Mouse (Mus musculus): ENCODE measurements around the gene Olfr488.
"Not testable (repeated sequence)": the region's sequence is repeated elsewhere in the genome, so short reads cannot be mapped to it uniquely, and the experiment has no call there.

Olfr488 gene

DNA sequence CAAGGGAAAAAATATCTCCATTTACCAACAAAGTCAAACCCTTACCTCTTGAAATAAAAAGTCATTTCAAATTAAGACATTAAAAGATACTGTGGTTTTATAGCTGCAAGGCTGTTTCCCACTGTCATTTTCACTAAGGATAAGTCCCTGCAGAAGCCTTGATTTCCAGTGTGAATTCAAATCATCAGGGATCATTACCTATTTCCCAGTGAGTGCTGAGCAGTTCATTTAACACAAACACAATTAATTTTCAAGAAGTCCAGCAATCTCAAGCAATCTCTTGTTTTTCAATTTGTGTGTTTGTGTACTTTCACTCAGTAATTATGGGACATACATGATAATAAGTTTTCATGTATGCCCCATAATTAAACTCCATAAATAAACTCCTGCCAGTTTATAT is at the start of gene Olfr488:
TSS of gene Olfr488 (minus strand) at position 101 of the 400 bp plus-strand sequence.
- in situ Hi-C loops (cut with MseI, MboI), result no loop called here

- in situ Hi-C loops (cut with MseI, MboI), result no loop called here
Observed at GRCm38 (mm10) chr7:108288834-108289233, 30.7 kb upstream of the Olfr488 start, which contains the start of gene Olfr490. TSS of gene Olfr490 (minus strand) at chr7:108288934.

DNA sequence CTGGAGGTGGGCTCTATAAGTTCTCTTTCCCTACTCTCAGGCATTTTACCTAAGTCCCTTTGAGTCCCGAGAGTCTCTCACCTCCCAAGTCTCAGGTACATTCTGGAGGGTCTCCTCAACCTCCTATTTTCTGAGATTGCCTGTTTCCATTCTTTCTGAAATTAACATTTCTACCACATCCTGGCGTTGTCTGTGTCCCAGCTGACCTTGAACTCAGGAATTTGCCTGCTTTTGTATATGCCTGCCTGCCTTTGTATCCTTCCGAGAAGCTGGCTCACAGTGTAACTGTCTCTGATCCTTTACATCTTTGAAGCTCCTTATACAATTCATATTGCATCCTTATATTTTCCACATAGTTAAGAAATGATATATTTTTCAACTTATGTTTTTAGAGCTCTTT is 24.6 kb downstream of the Olfr488 start:
- in situ Hi-C loops (cut with MseI, MboI), result no loop called here

GRCm38 (mm10) chr7:108214536-108214935 is 43.6 kb downstream of the Olfr488 start, which contains the start of gene Olfr487:
TSS of gene Olfr487 (minus strand) at chr7:108214636.
- in situ Hi-C loops (cut with MseI, MboI), result not testable (repeated sequence)

Data from mouse trophoblast stem cell (cell line).